In the genomic region with DNA sequence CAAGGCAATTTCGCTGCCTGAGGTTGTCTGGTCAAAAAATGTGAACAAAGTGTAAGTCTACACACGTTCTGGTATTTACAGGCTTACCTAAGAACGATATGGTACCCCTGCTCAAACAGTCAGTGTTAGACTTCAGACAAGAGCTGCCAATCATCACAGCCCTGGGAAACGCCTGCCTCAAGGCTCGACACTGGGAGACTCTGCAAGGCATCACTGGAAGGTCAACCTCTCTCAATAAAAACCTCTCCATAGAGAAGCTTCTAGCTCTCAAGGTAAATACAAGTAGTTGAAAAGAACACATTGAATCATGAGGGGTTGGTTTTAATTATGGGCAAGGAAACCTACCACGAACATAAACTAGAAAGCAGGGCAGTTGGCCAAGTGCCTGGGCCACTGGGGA, we compare ENCODE assay signal across 19 mouse cellular contexts. TPM values are rescaled to one million over a fixed set of nuclear protein-coding genes. Genes with fewer than 3 reads are reported as not detected.
"Had no signal": no experiment of that assay in that cellular context is flagged by ENCODE, and none has a peak within 500 bp of the region (broad histone marks: within the 10 kb centered on the region; RNA-seq: fewer than 3 reads in every experiment).

No protein-coding gene starts in this region.

- H3K9ac ChIP-seq: lung, embryonic 14.5 days; midbrain, embryonic 12.5 days; neural tube, embryonic 13.5 days; neural tube, embryonic 15.5 days had no signal

- H3K4me1 ChIP-seq: midbrain, embryonic 12.5 days; neural tube, embryonic 13.5 days; neural tube, embryonic 15.5 days had no signal

- H3K9me3 ChIP-seq: midbrain, embryonic 12.5 days; neural tube, embryonic 13.5 days; neural tube, embryonic 15.5 days had no signal

- DNase-seq: lung, adult 18-20 months; lung, embryonic 14.5 days; lung, postnatal 10 days; lung, postnatal 4 days; midbrain, embryonic 14.5 days; retina, postnatal 1 day; right cerebral cortex, adult 18-20 months; right cerebral cortex, postnatal 25 days; right cerebral cortex, postnatal 4 days; spleen, adult 18-20 months; thymus, adult 2 months; thymus, postnatal 25 days; thymus, postnatal 4 days had no signal

- ATAC-seq: midbrain, embryonic 16.5 days had no signal

- H3K36me3 ChIP-seq: midbrain, embryonic 12.5 days; neural tube, embryonic 13.5 days; neural tube, embryonic 15.5 days had no signal

- H3K27ac ChIP-seq: midbrain, embryonic 12.5 days; neural tube, embryonic 13.5 days; neural tube, embryonic 15.5 days had no signal

- H3K4me3 ChIP-seq: midbrain, embryonic 12.5 days; myocyte; neural tube, embryonic 13.5 days; neural tube, embryonic 15.5 days had no signal

- H3K4me2 ChIP-seq: lung, embryonic 14.5 days; midbrain, embryonic 12.5 days; neural tube, embryonic 13.5 days; neural tube, embryonic 15.5 days had no signal

- H3K27me3 ChIP-seq: midbrain, embryonic 12.5 days; neural tube, embryonic 13.5 days; neural tube, embryonic 15.5 days had no signal

RNA-seq across cellular contexts. Expression of gene Dnah14, which starts 51.9 kb away (rescaled TPM):
- polyA plus RNA-seq: small intestine, adult 2 months had no signal
